ENCODE assay signal across 8 mouse cellular contexts in the genomic region with DNA sequence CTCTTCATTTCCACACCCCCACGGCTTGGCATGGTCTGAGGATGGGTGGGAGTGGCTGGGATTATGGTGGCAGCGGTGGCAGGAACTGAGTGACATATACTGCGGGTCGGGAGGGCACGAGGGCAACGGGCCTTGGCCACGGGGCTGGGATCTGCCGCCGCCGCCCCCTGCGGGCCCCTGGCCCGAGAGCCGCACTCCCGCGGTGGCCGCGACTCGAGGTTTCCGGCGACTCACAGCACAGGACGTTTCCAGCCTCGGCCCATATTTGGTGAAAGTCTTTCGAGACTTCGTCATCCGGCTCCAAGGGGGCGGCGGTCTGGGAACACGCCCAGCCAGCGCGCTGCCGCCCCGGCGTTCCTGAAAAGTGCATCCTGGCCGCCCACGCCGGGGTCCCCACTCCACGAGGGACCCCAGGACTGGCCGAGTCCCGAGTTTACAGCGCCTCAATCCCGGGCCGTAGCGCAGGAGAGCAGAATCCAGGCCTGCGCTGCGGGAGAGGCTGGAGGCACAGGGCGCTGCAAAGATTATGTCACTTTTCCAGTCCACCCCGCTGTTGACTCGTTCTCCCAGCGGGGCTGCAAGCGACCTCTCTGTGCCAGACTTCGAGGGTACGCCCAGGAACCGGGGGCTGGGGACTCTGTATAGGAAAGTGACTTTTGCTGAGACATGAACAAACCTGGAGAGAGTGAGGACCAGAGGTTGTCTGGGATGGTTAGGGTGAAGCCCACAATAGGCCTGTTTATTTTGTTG. TPM values are rescaled to one million over a fixed set of nuclear protein-coding genes. Genes with fewer than 3 reads are reported as not detected.
DNase-seq lines count a peak whose midpoint lies in the region; ATAC-seq lines count a peak whose summit lies in the region.

No protein-coding gene starts in this region.

- DNase-seq in 3T3-L1 (ENCODE audit: low read depth, low spot score) (peak; percentile 90), R1 (ENCODE audit: low read depth, low spot score) (peak; percentile 85)
- DNase-seq in ovary, postnatal 14 days (ENCODE audit: low spot score), result peak; percentile 52
- no peak for DNase-seq in thymus, postnatal 10 days (ENCODE audit: low spot score in 2 of 2)

- peak overlapping the region; percentile 92 for H3K27ac ChIP-seq in embryonic facial prominence, embryonic 15.5 days (replicated peaks)
- peak overlapping the region; percentile 96 for H3K27ac ChIP-seq in heart, embryonic 13.5 days (replicated peaks)
- peak overlapping the region; percentile 93 for H3K27ac ChIP-seq in kidney, embryonic 15.5 days
- H3K27ac ChIP-seq in lung, embryonic 15.5 days, result peak overlapping the region; percentile 94

- peaks cover 41% of the 10 kb centered on the region for H3K4me1 ChIP-seq in embryonic facial prominence, embryonic 15.5 days
- H3K4me1 ChIP-seq in heart, embryonic 13.5 days, result peaks cover 54% of the 10 kb centered on the region
- H3K4me1 ChIP-seq in kidney, embryonic 15.5 days, result peaks cover 50% of the 10 kb centered on the region
- H3K4me1 ChIP-seq in lung, embryonic 15.5 days, result peaks cover 42% of the 10 kb centered on the region

- peak overlapping the region; percentile 59 for H3K4me3 ChIP-seq in embryonic facial prominence, embryonic 15.5 days (replicated peaks)
- peak overlapping the region; percentile 88 for H3K4me3 ChIP-seq in heart, embryonic 13.5 days
- H3K4me3 ChIP-seq in kidney, embryonic 15.5 days (replicated peaks), result peak overlapping the region; percentile 55
- peak overlapping the region; percentile 68 for H3K4me3 ChIP-seq in lung, embryonic 15.5 days

- no peaks in the 10 kb centered on the region for H3K9me3 ChIP-seq in embryonic facial prominence, embryonic 15.5 days (replicated peaks)
- no peaks in the 10 kb centered on the region for H3K9me3 ChIP-seq in heart, embryonic 13.5 days
- no peaks in the 10 kb centered on the region for H3K9me3 ChIP-seq in kidney, embryonic 15.5 days (replicated peaks)
- H3K9me3 ChIP-seq in lung, embryonic 15.5 days, result no peaks in the 10 kb centered on the region

- no peaks in the 10 kb centered on the region for H3K27me3 ChIP-seq in embryonic facial prominence, embryonic 15.5 days
- H3K27me3 ChIP-seq in heart, embryonic 13.5 days (replicated peaks), result no peaks in the 10 kb centered on the region
- H3K27me3 ChIP-seq in kidney, embryonic 15.5 days, result no peaks in the 10 kb centered on the region
- H3K27me3 ChIP-seq in lung, embryonic 15.5 days, result no peaks in the 10 kb centered on the region

- WGBS in embryonic facial prominence, embryonic 15.5 days, result under 1% methylated on average over 50 of the region's 53 CpGs
- WGBS in heart, embryonic 13.5 days, result under 1% methylated on average over 47 of the region's 53 CpGs
- under 1% methylated on average over 53 of the region's 53 CpGs for WGBS in kidney, embryonic 15.5 days
- 2% methylated on average over 53 of the region's 53 CpGs for WGBS in lung, embryonic 15.5 days

- H3K36me3 ChIP-seq in embryonic facial prominence, embryonic 15.5 days, result no peaks in the 10 kb centered on the region
- peaks cover 9% of the 10 kb centered on the region for H3K36me3 ChIP-seq in heart, embryonic 13.5 days
- peaks cover 7% of the 10 kb centered on the region; the same call in 1 of the 2 replicates for H3K36me3 ChIP-seq in kidney, embryonic 15.5 days
- H3K36me3 ChIP-seq in lung, embryonic 15.5 days, result no peaks in the 10 kb centered on the region

- H3K4me2 ChIP-seq in embryonic facial prominence, embryonic 15.5 days (replicated peaks), result peak overlapping the region; percentile 80
- H3K4me2 ChIP-seq in heart, embryonic 13.5 days, result peak overlapping the region; percentile 86
- H3K4me2 ChIP-seq in kidney, embryonic 15.5 days, result peak overlapping the region; percentile 94
- H3K4me2 ChIP-seq in lung, embryonic 15.5 days, result peak overlapping the region; percentile 85

- H3K9ac ChIP-seq in embryonic facial prominence, embryonic 15.5 days, result peak overlapping the region; percentile 59
- H3K9ac ChIP-seq in heart, embryonic 13.5 days, result peak overlapping the region; percentile 98
- peak overlapping the region; percentile 81 for H3K9ac ChIP-seq in kidney, embryonic 15.5 days
- H3K9ac ChIP-seq in lung, embryonic 15.5 days, result peak overlapping the region; percentile 59

- peak; percentile 51 for ATAC-seq in embryonic facial prominence, embryonic 15.5 days (ENCODE audit: insufficient number of reproducible peaks, low FRiP score, low TSS enrichment, low read depth)
- peak; percentile 56; the same call in 1 of the 2 replicates for ATAC-seq in heart, embryonic 13.5 days (ENCODE audit: extremely low read depth, insufficient number of reproducible peaks, low FRiP score, low TSS enrichment)
- ATAC-seq in kidney, embryonic 15.5 days (replicated peaks; ENCODE audit: low FRiP score), result peak; percentile 64
- ATAC-seq in lung, embryonic 15.5 days (ENCODE audit: borderline replicate concordance, extremely low read depth, low FRiP score, low TSS enrichment), result peak; percentile 66

RNA-seq across cellular contexts. Expression of a gene that starts 3.6 kb away (rescaled TPM):
- polyA plus RNA-seq in embryonic facial prominence, embryonic 15.5 days (2015; fragmentation: Nextera tagmentation; extraction: Ambion mirVana), result 62.7 and 66.0 TPM in 2 replicates
- polyA plus RNA-seq in heart, embryonic 13.5 days (2015; fragmentation: Nextera tagmentation; extraction: Ambion mirVana), result 60.0 and 62.1 TPM in 2 replicates
- 67.7 and 68.6 TPM in 2 replicates for polyA plus RNA-seq in kidney, embryonic 15.5 days (2015; fragmentation: Nextera tagmentation; extraction: Ambion mirVana)
- polyA plus RNA-seq in lung, embryonic 15.5 days (2015; fragmentation: Nextera tagmentation; extraction: Ambion mirVana), result 58.3 and 58.8 TPM in 2 replicates

Comparison
In these comparisons a context has a peak if more than half of its experiments do, and no peak if none do; other contexts are left out.
1. DNase-seq: peak in 3T3-L1 (single experiment), R1 (single experiment) and ovary, postnatal 14 days (single experiment); none in thymus, postnatal 10 days (0 of 2).
2. Peak in every context shown above with its lines, with median percentiles within 50 percentile points of each other: ATAC-seq, H3K27ac ChIP-seq, H3K4me2 ChIP-seq, H3K4me3 ChIP-seq and H3K9ac ChIP-seq.